ENCODE assay signal across 20 mouse cellular contexts in the genomic region with DNA sequence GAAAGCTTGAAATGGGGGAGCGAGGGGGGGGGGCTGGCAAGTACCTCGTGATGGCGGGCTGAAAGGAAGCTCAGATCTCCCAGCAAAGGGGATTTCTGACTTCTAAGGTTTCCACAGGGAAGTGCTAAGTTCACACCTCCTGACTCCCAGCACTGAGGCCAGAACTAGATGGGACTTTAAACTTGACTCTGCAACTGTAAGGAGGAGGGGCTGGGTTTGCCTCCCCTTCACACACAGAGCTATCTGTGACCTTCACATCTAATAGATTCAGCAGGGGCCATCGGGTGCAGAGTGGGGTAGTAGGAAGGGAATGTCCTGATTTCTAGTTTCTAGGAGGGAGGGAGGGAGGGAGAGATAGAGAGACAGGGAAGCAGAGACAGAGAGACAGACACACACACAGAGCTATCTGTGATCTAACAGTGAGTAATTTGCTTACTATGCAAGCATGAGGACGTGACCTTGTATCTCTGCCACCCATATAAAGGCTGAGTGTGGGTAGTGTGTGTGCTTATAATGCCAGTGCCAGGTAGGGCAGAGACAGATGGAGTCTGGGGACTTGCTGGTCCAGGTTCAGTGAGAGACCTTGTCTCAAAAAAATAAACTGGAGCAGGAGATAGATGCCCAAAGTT.
DNase-seq lines count a peak whose midpoint lies in the region; ATAC-seq and TF ChIP-seq lines count a peak whose summit lies in the region.
"Had no signal": no experiment of that assay in that cellular context is flagged by ENCODE, and none has a peak within 500 bp of the region (broad histone marks: within the 10 kb centered on the region; RNA-seq: fewer than 3 reads in every experiment).

No protein-coding gene starts in this region.

- H3K4me2 ChIP-seq in liver, embryonic 11.5 days = no peak overlapping the region
- no peak overlapping the region for H3K4me2 ChIP-seq in liver, postnatal 0 days (ENCODE audit: low read depth, low read length)
- H3K4me2 ChIP-seq: embryonic facial prominence, embryonic 15.5 days; hindbrain, embryonic 14.5 days had no signal

- TF ChIP-seq CTCF in liver, postnatal 0 days (IDR thresholded peaks at IDR 0.05; ENCODE audit: low read depth) = no peak

- H3K36me3 ChIP-seq in liver, embryonic 11.5 days (ENCODE audit: control insufficient read depth, insufficient read depth, low read length) = no peaks in the 10 kb centered on the region
- no peaks in the 10 kb centered on the region for H3K36me3 ChIP-seq in liver, postnatal 0 days (replicated peaks; ENCODE audit: insufficient read depth, low read length)
- H3K36me3 ChIP-seq: embryonic facial prominence, embryonic 15.5 days; midbrain, embryonic 10.5 days had no signal

- 29% methylated on average over 5 of the region's 5 CpGs for WGBS in liver, embryonic 11.5 days
- 29% methylated on average over 5 of the region's 5 CpGs for WGBS in liver, postnatal 0 days (ENCODE audit: insufficient replicate concordance)

- no peak overlapping the region for H3K9ac ChIP-seq in liver, embryonic 11.5 days (ENCODE audit: low read depth, low read length)
- no peak overlapping the region for H3K9ac ChIP-seq in liver, postnatal 0 days (replicated peaks)
- H3K9ac ChIP-seq: embryonic facial prominence, embryonic 15.5 days; forebrain, postnatal 0 days; hindbrain, embryonic 14.5 days had no signal

- H3K4me3 ChIP-seq in liver, embryonic 11.5 days (ENCODE audit: low read depth, low read length) = no peak overlapping the region
- H3K4me3 ChIP-seq in liver, postnatal 0 days (ENCODE audit: low read depth, low read length) = no peak overlapping the region
- H3K4me3 ChIP-seq: embryonic facial prominence, embryonic 15.5 days; midbrain, embryonic 10.5 days had no signal

- H3K27me3 ChIP-seq in liver, embryonic 11.5 days (replicated peaks; ENCODE audit: control insufficient read depth, insufficient read depth, low read length) = no peaks in the 10 kb centered on the region
- H3K27me3 ChIP-seq in liver, postnatal 0 days (ENCODE audit: insufficient read depth, low read length) = no peaks in the 10 kb centered on the region
- H3K27me3 ChIP-seq: CH12.LX; embryonic facial prominence, embryonic 15.5 days had no signal

- H3K9me3 ChIP-seq in liver, embryonic 11.5 days (ENCODE audit: control insufficient read depth, low read length) = no peaks in the 10 kb centered on the region
- no peaks in the 10 kb centered on the region for H3K9me3 ChIP-seq in liver, postnatal 0 days (ENCODE audit: low read length)
- H3K9me3 ChIP-seq: embryonic facial prominence, embryonic 15.5 days; midbrain, embryonic 10.5 days had no signal

- no peak for TF ChIP-seq EP300 in liver, postnatal 0 days (IDR thresholded peaks at IDR 0.05; ENCODE audit: low read depth)

- peak; percentile 14 for DNase-seq in embryo, embryonic 10 days (ENCODE audit: low spot score)
- no peak for DNase-seq in embryo, embryonic 11 days
- DNase-seq in liver = peak; percentile 7
- DNase-seq in liver, embryonic 11.5 days (ENCODE audit: low spot score) = no peak
- no peak for DNase-seq in liver, postnatal 0 days
- no peak for DNase-seq in thymus, adult 18-20 months
- DNase-seq: cerebellum, adult 9-11 months; forebrain, postnatal 0 days; gastrocnemius, postnatal 36 days; heart, postnatal 36 days; kidney, adult 11 months; kidney, postnatal 25 days; lung, adult 2 months; right cerebral cortex, postnatal 25 days; thymus, postnatal 25 days had no signal

- H3K4me1 ChIP-seq in liver, embryonic 11.5 days (replicated peaks; ENCODE audit: control insufficient read depth, insufficient read depth, low read length) = peaks cover 2% of the 10 kb centered on the region
- H3K4me1 ChIP-seq in liver, postnatal 0 days (ENCODE audit: insufficient read depth) = no peaks in the 10 kb centered on the region; the same call in 1 of the 2 replicates

- no peak for ATAC-seq in liver, embryonic 11.5 days (replicated peaks; ENCODE audit: low FRiP score)
- peak; percentile 63; the same call in 1 of the 2 replicates for ATAC-seq in liver, postnatal 0 days
- ATAC-seq in CD4-positive, CD25-positive, alpha-beta regulatory T cell, adult 4 months = no peak
- ATAC-seq: forebrain, postnatal 0 days had no signal

- H3K27ac ChIP-seq in liver, embryonic 11.5 days (ENCODE audit: low read depth, low read length) = no peak overlapping the region
- H3K27ac ChIP-seq in liver, postnatal 0 days (ENCODE audit: low read depth) = no peak overlapping the region
- H3K27ac ChIP-seq: embryonic facial prominence, embryonic 15.5 days; hindbrain, embryonic 14.5 days; midbrain, embryonic 10.5 days had no signal

Comparison
In these comparisons a context has a peak if more than half of its experiments do, and no peak if none do; other contexts are left out.
1. DNase-seq: peak in embryo, embryonic 10 days (single experiment) and liver (single experiment); none in embryo, embryonic 11 days (single experiment), liver, embryonic 11.5 days (single experiment), liver, postnatal 0 days (single experiment) and thymus, adult 18-20 months (0 of 2).